Mouse (Mus musculus) testis, adult 2 months (tissue): Measurements from ENCODE around the gene Car9.

ENCODE experiments used
- CTCF ChIP-seq: fragments of 200-500 bp; IDR thresholded peaks from 2 replicates; pipeline ENCODE4 v1.5.1; 2012; ENCODE audit warnings: low read depth, mild to moderate bottlenecking, inconsistent platforms, low read length, moderate library complexity; ENCODE audit not compliant: control insufficient read depth, insufficient read depth, insufficient replicate concordance
- POLR2A ChIP-seq: fragments of 200-500 bp; IDR thresholded peaks from 2 replicates; pipeline ENCODE4 v1.6.1; 2012; ENCODE audit warnings: low read depth, mild to moderate bottlenecking, inconsistent platforms, low read length, moderate library complexity; ENCODE audit not compliant: control insufficient read depth

GRCm38 (mm10) chr4:43492821-43493185 is 14.0 kb upstream of the Car9 start, which contains the start of gene Ccdc107:
- TF ChIP-seq CTCF (no peak), POLR2A (peak; percentile 31; the same call in 1 of the 2 replicates)
